Comparison of ENCODE assay signal across 8 mouse cellular contexts in genomic region chr3:41422615-41423579, GRCm38 (mm10).
DNase-seq lines count a peak whose midpoint lies in the region; ATAC-seq and TF ChIP-seq lines count a peak whose summit lies in the region.

No protein-coding gene starts in this region.

- intact Hi-C loops in left cerebral cortex, adult 2 months (cut with DNase I) = no loop called here

- H3K9ac ChIP-seq in hindbrain, postnatal 0 days (replicated peaks; ENCODE audit: low read length) = no peak overlapping the region
- no peak overlapping the region for H3K9ac ChIP-seq in hindbrain, embryonic 12.5 days
- H3K9ac ChIP-seq in ES-Bruce4 (ENCODE audit: low read depth, poor library complexity, severe bottlenecking) = no peak overlapping the region

- WGBS in hindbrain, postnatal 0 days = 34% methylated on average over 14 of the region's 14 CpGs
- WGBS in hindbrain, embryonic 12.5 days = 25% methylated on average over 14 of the region's 14 CpGs
- 14% methylated on average over 14 of the region's 14 CpGs for WGBS in limb, embryonic 10.5 days

- TF ChIP-seq CTCF in hindbrain, postnatal 0 days (IDR thresholded peaks at IDR 0.05; ENCODE audit: low read depth) = no peak
- TF ChIP-seq CTCF in ES-Bruce4 (IDR thresholded peaks at IDR 0.05; ENCODE audit: low read depth, low read length) = no peak
- TF ChIP-seq CTCF in brain, embryonic 14.5 days (IDR thresholded peaks at IDR 0.05; ENCODE audit: borderline replicate concordance, extremely low read depth, insufficient read depth, insufficient read length) = no peak
- TF ChIP-seq CTCF in left cerebral cortex, adult 2 months (IDR thresholded peaks at IDR 0.05) = no peak

- no peaks in the 10 kb centered on the region for H3K36me3 ChIP-seq in hindbrain, postnatal 0 days (ENCODE audit: insufficient read depth, low read length)
- H3K36me3 ChIP-seq in hindbrain, embryonic 12.5 days = no peaks in the 10 kb centered on the region
- 0 out of 2 replicates have a peak, but pooled peaks cover 2% of the 10 kb centered on the region for H3K36me3 ChIP-seq in ES-Bruce4 (ENCODE audit: control insufficient read depth, insufficient read depth, low read length, poor library complexity, severe bottlenecking)
- H3K36me3 ChIP-seq in limb, embryonic 10.5 days = no peaks in the 10 kb centered on the region

- TF ChIP-seq EP300 in ES-Bruce4 (IDR thresholded peaks at IDR 0.05; ENCODE audit: insufficient read depth, low read depth, low read length) = peak; percentile 50; the same call in 1 of the 2 replicates

- no peak for ATAC-seq in hindbrain, postnatal 0 days
- no peak for ATAC-seq in hindbrain, embryonic 12.5 days (ENCODE audit: low FRiP score)
- no peak for ATAC-seq in inflammation-experienced regulatory T-cells, adult 6 months

- H3K9me3 ChIP-seq in hindbrain, postnatal 0 days (ENCODE audit: low read length) = no peaks in the 10 kb centered on the region
- no peaks in the 10 kb centered on the region for H3K9me3 ChIP-seq in hindbrain, embryonic 12.5 days (replicated peaks)
- H3K9me3 ChIP-seq in ES-Bruce4 (replicated peaks; ENCODE audit: control insufficient read depth, insufficient read depth, low read length, poor library complexity, severe bottlenecking) = no peaks in the 10 kb centered on the region
- no peaks in the 10 kb centered on the region for H3K9me3 ChIP-seq in limb, embryonic 10.5 days (replicated peaks)

- H3K4me3 ChIP-seq in hindbrain, postnatal 0 days (ENCODE audit: low read length) = no peak overlapping the region
- no peak overlapping the region for H3K4me3 ChIP-seq in hindbrain, embryonic 12.5 days
- no peak overlapping the region for H3K4me3 ChIP-seq in ES-Bruce4 (ENCODE audit: low read depth, low read length)
- H3K4me3 ChIP-seq in limb, embryonic 10.5 days = peak overlapping the region; percentile 2; the same call in 1 of the 2 replicates
- no peak overlapping the region for H3K4me3 ChIP-seq in left cerebral cortex, adult 2 months

- no peak for TF ChIP-seq POLR2A in ES-Bruce4 (IDR thresholded peaks at IDR 0.05; ENCODE audit: insufficient read depth, low read length)
- no peak for TF ChIP-seq POLR2A in brain, embryonic 14.5 days (IDR thresholded peaks at IDR 0.05; ENCODE audit: borderline replicate concordance, extremely low read depth, insufficient read depth, insufficient read length, poor library complexity, severe bottlenecking)

- no peak overlapping the region for H3K27ac ChIP-seq in hindbrain, postnatal 0 days
- no peak overlapping the region for H3K27ac ChIP-seq in hindbrain, embryonic 12.5 days
- 0 out of 2 replicates have a peak overlapping the region, but pooled peaks have one; percentile 32 for H3K27ac ChIP-seq in ES-Bruce4 (ENCODE audit: insufficient read depth, low read length)
- no peak overlapping the region for H3K27ac ChIP-seq in limb, embryonic 10.5 days
- no peak overlapping the region for H3K27ac ChIP-seq in left cerebral cortex, adult 2 months

- H3K4me1 ChIP-seq in hindbrain, postnatal 0 days (ENCODE audit: insufficient read depth, low read length) = peaks cover 3% of the 10 kb centered on the region; the same call in 1 of the 2 replicates
- peaks cover 9% of the 10 kb centered on the region; the same call in 1 of the 2 replicates for H3K4me1 ChIP-seq in hindbrain, embryonic 12.5 days
- peaks cover 6% of the 10 kb centered on the region for H3K4me1 ChIP-seq in ES-Bruce4 (ENCODE audit: control insufficient read depth, insufficient read depth, low read length)
- peaks cover 17% of the 10 kb centered on the region for H3K4me1 ChIP-seq in limb, embryonic 10.5 days

- H3K27me3 ChIP-seq in hindbrain, postnatal 0 days (ENCODE audit: insufficient read depth, low read length) = no peaks in the 10 kb centered on the region
- H3K27me3 ChIP-seq in hindbrain, embryonic 12.5 days = no peaks in the 10 kb centered on the region
- H3K27me3 ChIP-seq in ES-Bruce4 (ENCODE audit: control insufficient read depth, insufficient read depth, low read length, poor library complexity, severe bottlenecking) = no peaks in the 10 kb centered on the region
- no peaks in the 10 kb centered on the region for H3K27me3 ChIP-seq in limb, embryonic 10.5 days (ENCODE audit: low read depth, poor library complexity, severe bottlenecking)

- no peak overlapping the region for H3K4me2 ChIP-seq in hindbrain, postnatal 0 days (ENCODE audit: low read depth, low read length)
- no peak overlapping the region for H3K4me2 ChIP-seq in hindbrain, embryonic 12.5 days (replicated peaks)

- peak; percentile 4 for DNase-seq in hindbrain, postnatal 0 days (ENCODE audit: low spot score)
- peak; percentile 36 for DNase-seq in brain, embryonic 14.5 days (ENCODE audit: low read depth)
- DNase-seq in limb, embryonic 10.5 days (ENCODE audit: low spot score) = peak; percentile 42
- no peak for DNase-seq in adrenal gland, adult 8-10 months
- no peak for DNase-seq in left cerebral cortex, adult 2 months (ENCODE audit: extremely low spot score in 1 of 2, low spot score in 2 of 2)

Comparison
In these comparisons a context has a peak if more than half of its experiments do, and no peak if none do; other contexts are left out.
1. DNase-seq: peak in hindbrain, postnatal 0 days (single experiment), brain, embryonic 14.5 days (single experiment) and limb, embryonic 10.5 days (single experiment); none in adrenal gland, adult 8-10 months (single experiment) and left cerebral cortex, adult 2 months (0 of 2).